Mouse (Mus musculus): Measurements from ENCODE around the gene Phldb2. TPM values are rescaled to one million over a fixed set of nuclear protein-coding genes. Genes with fewer than 3 reads are reported as not detected.

Gene Phldb2
- polyA plus RNA-seq, 1 experiment from 2014 or later, result 35.2 TPM

DNA sequence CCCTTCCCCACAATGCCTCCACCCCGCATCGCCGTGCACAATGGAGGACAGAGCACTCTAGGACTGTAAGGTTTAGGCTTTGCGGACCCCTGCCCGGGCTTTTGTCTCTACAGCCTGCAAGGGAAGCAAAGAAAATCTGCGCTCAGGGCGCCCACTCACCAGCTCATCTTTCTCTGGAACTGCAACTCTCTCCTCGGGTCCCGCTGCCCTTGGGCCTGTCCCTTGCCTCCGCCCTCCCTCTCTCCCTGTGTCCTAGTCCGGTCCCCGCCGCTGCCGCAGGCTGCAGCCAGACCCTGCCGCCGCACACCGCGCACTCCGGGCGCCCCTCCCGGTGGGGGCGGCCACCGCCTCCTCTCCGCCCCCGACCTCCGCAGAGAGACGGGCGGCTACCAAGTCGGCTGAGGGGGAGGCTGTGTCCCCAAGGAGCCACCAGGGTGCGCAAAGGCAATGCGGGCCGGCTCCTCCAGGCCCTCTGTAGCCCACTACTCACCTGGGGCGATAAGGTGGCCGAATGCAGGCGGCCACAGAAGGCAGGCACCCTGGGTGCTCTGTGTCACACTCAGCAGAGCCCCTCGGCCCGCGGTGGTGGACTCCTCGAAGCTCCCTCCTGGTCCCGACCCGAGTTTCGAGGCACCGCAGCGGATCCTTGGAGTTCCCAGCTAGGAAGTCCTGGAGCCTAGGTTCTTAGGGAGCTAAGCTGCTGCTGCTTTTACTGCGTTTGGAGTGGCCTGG is 109.2 kb downstream of the Phldb2 start:
- H3K9ac ChIP-seq, result peak overlapping the region; percentile 75
- WGBS, result under 1% methylated on average over 45 of the region's 45 CpGs
- ATAC-seq (ENCODE audit: low FRiP score), result peak; percentile 95
- H3K4me2 ChIP-seq, result peak overlapping the region; percentile 87
- H3K4me3 ChIP-seq (replicated peaks), result peak overlapping the region; percentile 72
- H3K36me3 ChIP-seq (replicated peaks), result no peaks in the 10 kb centered on the region
- peaks cover 21% of the 10 kb centered on the region for H3K4me1 ChIP-seq
- H3K27ac ChIP-seq, result peak overlapping the region; percentile 59
- H3K9me3 ChIP-seq, result no peaks in the 10 kb centered on the region
- no peaks in the 10 kb centered on the region for H3K27me3 ChIP-seq

DNA sequence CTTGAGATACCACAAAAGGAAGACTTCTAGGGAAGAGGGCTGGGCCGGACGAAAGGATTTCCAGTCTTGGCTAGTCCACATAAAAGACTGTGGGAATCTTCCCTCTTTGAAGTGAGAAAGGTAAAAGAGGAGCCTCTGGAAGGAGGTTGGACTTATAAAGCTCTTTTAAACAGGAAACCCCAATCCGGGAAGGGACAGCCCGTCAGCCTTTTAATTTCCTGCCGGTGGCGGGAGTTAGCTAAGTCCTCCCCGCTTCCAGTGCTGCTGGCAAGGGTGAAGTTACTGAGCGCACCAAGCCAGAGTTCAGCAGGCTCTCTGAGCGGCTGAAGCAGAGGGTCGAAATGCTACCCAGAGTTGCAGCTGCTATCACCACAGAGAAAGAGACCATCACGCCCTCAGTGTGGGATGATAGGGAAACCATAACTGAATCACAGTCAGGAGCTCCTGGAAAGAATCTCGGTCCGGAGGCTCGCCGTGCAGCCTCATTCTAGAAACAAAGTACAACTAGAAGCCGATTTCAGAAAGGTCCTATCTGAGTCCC is 110.0 kb downstream of the Phldb2 start:
- Histone ChIP-seq H3K9ac (peak overlapping the region; percentile 75), H3K4me3 (replicated peaks) (peak overlapping the region; percentile 72), H3K27me3 (no peaks in the 10 kb centered on the region), H3K4me1 (peaks cover 21% of the 10 kb centered on the region), H3K9me3 (no peaks in the 10 kb centered on the region), H3K27ac (0 out of 2 replicates have a peak overlapping the region, but pooled peaks have one; percentile 8), H3K4me2 (peak overlapping the region; percentile 87), H3K36me3 (replicated peaks) (no peaks in the 10 kb centered on the region)
- ATAC-seq (ENCODE audit: low FRiP score), result peak; percentile 18; the same call in 1 of the 2 replicates
- under 1% methylated on average over 16 of the region's 16 CpGs for whole genome bisulfite sequencing

DNA sequence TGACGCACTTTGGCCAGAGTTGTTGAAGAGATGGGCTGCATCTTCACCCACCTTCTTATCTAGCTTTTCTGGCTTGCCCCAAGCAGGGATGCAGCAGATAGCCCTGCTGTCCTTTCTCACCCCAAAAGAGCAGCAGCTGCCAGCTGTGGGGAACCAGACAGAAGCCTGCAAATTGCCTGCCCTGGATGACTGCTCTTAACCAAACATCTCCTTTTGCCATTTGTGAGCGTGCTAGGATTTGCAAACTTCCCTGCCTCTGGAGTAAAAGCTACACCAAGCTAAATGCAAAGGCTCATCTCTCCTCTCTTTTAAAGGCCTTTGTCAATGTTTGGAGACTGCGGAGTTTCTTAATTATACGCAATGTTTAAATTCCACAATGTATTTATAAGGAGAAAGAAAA is 111.0 kb downstream of the Phldb2 start:
- Histone ChIP-seq H3K36me3 (replicated peaks) (no peaks in the 10 kb centered on the region), H3K9ac (no peak overlapping the region), H3K4me2 (peak overlapping the region; percentile 87), H3K27me3 (no peaks in the 10 kb centered on the region), H3K4me3 (replicated peaks) (peak overlapping the region; percentile 72), H3K9me3 (no peaks in the 10 kb centered on the region), H3K27ac (no peak overlapping the region), H3K4me1 (peaks cover 21% of the 10 kb centered on the region)
- ATAC-seq (ENCODE audit: low FRiP score), result no peak
- WGBS, result 69% methylated on average over 4 of the region's 4 CpGs

DNA sequence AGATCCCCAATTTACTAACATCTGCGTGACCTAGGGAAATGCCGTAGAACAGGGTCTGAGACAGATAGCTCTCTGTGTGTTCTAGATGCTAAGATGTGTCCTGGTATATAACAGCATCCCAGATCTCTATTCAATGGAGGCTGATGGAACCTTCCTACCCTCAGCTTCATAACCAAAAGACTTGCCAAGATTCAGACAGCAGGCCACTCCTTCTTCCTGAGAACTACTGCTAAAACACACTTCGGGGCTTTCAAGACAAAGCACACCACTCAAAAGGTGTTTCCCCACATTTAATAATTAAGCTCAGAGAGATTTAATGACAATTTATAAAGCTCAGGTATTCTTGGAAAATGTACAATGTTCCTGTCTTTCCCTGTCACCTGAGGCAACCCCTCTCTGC is 111.6 kb downstream of the Phldb2 start:
- no peak for ATAC-seq (ENCODE audit: low FRiP score)
- Histone ChIP-seq H3K4me3 (replicated peaks) (no peak overlapping the region), H3K9me3 (no peaks in the 10 kb centered on the region), H3K36me3 (replicated peaks) (no peaks in the 10 kb centered on the region), H3K27ac (no peak overlapping the region), H3K27me3 (no peaks in the 10 kb centered on the region), H3K4me1 (peaks cover 21% of the 10 kb centered on the region), H3K9ac (no peak overlapping the region), H3K4me2 (peak overlapping the region; percentile 87; the same call in 1 of the 2 replicates)
- 85% methylated on average over 3 of the region's 3 CpGs for WGBS

DNA sequence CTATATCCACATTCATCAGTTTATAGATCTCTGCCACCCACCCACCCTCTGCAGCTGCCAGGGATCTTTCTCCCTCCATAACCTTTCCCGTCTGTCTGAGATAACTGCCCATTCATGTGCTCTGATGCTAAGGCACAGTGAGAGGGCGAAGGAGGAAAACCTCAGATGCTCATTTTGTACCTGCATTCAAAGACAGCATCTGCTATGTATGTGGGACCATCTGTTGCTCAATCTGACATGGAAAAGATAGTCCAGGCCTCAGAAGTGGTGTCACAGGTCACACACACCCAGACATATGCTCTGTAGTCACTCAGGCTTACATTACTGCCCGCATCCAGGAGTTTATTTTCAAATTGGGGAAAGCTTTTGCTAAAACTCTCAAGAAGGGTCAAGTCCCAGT is 112.4 kb downstream of the Phldb2 start:
- Histone ChIP-seq H3K4me2 (no peak overlapping the region), H3K9ac (no peak overlapping the region), H3K9me3 (no peaks in the 10 kb centered on the region), H3K4me3 (replicated peaks) (no peak overlapping the region), H3K4me1 (peaks cover 21% of the 10 kb centered on the region), H3K36me3 (replicated peaks) (no peaks in the 10 kb centered on the region), H3K27ac (no peak overlapping the region), H3K27me3 (no peaks in the 10 kb centered on the region)
- 68% methylated on average over 3 of the region's 3 CpGs for WGBS
- no peak for ATAC-seq (ENCODE audit: low FRiP score)

DNA sequence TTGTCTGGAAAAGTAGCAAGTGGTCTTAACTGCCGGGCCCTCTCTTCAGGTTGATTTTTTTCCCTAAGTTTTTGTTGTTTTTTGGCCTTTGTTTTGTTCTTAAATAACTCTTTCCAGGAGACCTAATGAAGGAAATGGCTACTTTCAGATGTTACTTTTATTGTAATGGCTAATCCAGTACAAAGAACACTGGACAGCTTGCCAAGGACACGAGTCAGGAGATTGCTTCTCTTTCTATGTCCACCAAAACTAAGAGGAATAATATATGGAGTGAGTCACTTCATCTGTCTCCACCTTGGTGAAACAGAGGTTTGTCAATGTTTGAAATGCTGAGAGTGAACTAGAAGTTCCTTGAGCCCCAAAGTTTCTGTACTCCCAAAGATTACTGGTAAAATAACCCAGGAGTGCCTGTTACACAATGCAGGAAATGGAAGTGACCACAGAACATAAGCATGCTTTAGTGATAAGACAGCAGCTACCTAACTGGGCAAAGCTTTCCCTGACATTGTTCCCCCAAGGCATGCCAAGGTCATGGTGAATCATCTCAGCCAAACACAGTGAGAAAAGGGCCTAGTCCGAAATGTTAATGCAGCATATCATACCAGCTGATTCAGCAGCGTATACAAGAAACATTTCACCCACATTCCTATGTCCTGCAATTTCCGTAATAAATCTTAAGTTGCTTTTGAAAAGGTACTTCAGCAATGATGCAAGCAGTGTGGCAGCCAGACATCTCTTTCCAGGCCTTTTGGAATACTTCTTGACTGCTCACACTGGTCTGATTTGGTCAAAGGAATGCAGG is 115.7 kb downstream of the Phldb2 start:
- Histone ChIP-seq H3K4me1 (peaks cover 15% of the 10 kb centered on the region; the same call in 1 of the 2 replicates), H3K36me3 (replicated peaks) (no peaks in the 10 kb centered on the region), H3K27ac (no peak overlapping the region), H3K4me3 (replicated peaks) (no peak overlapping the region), H3K9ac (no peak overlapping the region), H3K4me2 (no peak overlapping the region), H3K9me3 (no peaks in the 10 kb centered on the region), H3K27me3 (no peaks in the 10 kb centered on the region)
- WGBS, result 83% methylated on average over 5 of the region's 5 CpGs
- ATAC-seq (ENCODE audit: low FRiP score), result no peak

DNA sequence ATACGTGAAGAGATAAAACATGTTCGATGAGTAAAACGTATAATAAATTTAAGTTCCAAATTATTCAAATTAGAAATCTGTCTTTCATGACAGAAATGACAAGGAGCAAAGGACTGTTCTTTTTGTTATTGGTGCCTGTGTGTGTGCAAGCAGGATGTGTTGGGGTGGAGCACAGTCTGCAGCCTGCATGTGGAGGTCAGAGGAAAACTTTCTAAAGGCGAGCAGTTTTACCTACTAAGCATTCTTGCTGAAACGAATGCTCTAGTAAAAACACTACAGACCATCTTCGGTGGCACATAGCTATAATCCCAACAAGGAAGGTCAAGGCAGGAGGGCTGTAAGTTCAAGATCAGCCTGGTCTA is 120.7 kb downstream of the Phldb2 start:
- H3K27ac ChIP-seq, result no peak overlapping the region
- no peak overlapping the region for H3K9ac ChIP-seq
- H3K36me3 ChIP-seq (replicated peaks), result no peaks in the 10 kb centered on the region
- WGBS, result 85% methylated on average over 6 of the region's 6 CpGs
- peaks cover 17% of the 10 kb centered on the region for H3K4me1 ChIP-seq
- no peak overlapping the region for H3K4me2 ChIP-seq
- no peak overlapping the region for H3K4me3 ChIP-seq (replicated peaks)
- H3K9me3 ChIP-seq, result no peaks in the 10 kb centered on the region
- no peaks in the 10 kb centered on the region for H3K27me3 ChIP-seq
- ATAC-seq (ENCODE audit: low FRiP score), result no peak

DNA sequence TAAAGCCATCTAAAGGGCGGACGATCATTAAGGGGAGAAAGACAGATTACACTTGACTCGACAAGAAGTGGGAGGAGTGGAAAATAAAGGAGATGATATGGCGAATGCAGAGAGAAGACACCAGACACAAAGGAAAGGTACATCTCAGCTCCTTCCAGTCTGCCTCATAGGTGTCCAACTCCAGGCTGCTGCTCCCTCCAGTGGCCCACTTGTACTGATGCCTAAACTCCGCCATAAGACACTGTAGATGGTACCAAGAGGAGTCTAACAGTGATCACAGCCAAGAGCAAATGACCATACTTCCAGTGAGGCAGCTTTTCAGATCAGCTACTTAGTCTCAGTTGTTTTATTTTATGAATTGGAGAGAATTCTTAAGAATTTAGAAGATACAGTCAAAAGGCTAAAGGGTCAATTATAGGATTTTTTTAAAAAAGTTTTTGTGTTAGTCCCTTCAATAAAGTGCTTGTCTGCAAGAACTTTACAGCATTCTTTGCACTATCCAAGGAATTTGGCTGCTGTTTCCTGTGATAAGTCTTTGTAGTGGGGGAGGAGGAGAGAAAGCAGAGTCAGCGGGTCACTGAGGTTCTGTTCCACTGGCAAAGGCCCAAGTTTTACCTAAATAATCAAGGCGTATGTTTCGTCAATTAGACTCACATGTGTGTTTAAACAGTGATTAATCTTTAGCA is 121.2 kb downstream of the Phldb2 start:
- H3K9me3 ChIP-seq, result no peaks in the 10 kb centered on the region
- no peak overlapping the region for H3K27ac ChIP-seq
- no peak overlapping the region for H3K4me2 ChIP-seq
- no peak overlapping the region for H3K9ac ChIP-seq
- no peaks in the 10 kb centered on the region for H3K36me3 ChIP-seq (replicated peaks)
- H3K4me3 ChIP-seq (replicated peaks), result no peak overlapping the region
- H3K27me3 ChIP-seq, result no peaks in the 10 kb centered on the region
- peaks cover 17% of the 10 kb centered on the region for H3K4me1 ChIP-seq
- WGBS, result 82% methylated on average over 8 of the region's 8 CpGs
- no peak for ATAC-seq (ENCODE audit: low FRiP score)

DNA sequence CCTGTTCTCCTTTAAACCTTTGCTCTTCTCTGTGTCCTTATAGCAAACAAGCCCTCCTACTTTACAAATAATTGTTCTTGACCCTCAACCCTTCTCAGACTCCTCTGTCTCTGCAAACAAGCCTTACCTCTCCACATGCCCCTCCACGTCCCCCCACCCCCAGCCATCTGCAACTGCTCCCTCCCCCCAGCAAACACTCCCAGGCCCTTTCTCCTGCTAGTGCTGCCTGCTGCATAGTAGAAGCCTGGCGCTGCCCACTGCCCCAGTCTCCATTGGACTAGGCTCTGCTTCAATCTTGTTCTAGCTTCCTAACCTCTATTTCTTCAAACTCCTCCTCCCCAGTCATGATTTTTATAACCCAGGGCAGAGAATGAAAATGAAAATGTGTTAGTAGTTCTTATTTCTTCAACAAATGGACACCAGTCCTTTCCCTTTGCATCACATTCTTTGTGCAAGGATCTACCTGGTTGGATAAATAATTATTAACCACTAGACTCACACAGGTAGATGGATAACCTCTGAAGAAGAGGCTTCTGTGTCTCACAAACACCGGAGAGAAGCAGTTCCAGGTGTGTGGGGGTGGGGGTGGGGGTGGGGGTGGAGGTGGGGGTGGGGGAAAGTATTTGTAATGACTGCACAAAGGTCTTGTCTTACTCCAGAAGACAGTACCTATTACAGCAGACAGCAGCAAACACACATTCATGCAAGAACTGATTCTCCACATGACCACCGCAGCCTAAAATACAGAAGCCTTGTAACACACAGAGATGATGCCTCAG is 122.1 kb downstream of the Phldb2 start:
- 43% methylated on average over 4 of the region's 4 CpGs for WGBS
- Histone ChIP-seq H3K4me1 (peaks cover 17% of the 10 kb centered on the region), H3K4me3 (replicated peaks) (no peak overlapping the region), H3K4me2 (no peak overlapping the region), H3K9ac (no peak overlapping the region), H3K36me3 (replicated peaks) (no peaks in the 10 kb centered on the region), H3K27me3 (no peaks in the 10 kb centered on the region), H3K27ac (no peak overlapping the region), H3K9me3 (no peaks in the 10 kb centered on the region)
- ATAC-seq (ENCODE audit: low FRiP score), result no peak; the same call in 1 of the 2 replicates

DNA sequence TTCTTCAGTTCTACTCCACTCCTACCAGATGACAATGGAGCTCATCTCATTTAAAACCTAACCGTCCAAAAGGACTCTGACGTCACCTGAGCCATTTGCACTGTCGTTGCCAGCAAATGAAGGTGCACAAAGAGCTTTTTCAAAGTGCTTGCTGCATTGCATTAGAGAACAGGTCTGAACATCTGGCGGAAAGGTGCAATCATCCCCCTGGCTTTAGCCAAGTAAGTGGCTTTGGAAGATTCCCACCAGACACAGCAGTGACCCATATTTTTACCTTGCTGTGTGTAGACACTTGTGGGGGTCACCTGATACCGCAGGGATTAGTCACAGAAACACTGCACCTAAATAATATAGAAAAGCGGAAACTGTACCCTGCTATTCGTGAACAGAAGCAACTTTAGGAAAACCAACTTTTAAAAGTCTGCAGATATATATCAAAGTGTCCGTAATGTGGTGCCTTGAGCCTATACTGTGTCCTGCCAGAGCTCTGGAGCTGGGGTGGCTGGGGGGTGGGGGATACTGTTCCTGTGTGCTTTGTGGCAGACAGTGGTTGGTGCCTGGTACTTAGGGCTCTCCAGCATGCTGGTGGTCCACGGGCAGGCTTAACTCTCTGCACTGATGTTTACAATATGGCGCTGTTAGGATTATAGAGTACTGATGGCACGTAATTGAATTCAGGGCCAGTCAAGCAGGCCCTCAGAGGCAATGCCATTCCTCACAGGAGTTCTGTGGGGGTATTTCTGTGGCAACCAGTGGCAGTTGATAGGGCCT is 123.1 kb downstream of the Phldb2 start:
- Histone ChIP-seq H3K4me3 (replicated peaks) (no peak overlapping the region), H3K27me3 (no peaks in the 10 kb centered on the region), H3K9me3 (no peaks in the 10 kb centered on the region), H3K36me3 (replicated peaks) (peaks cover 6% of the 10 kb centered on the region), H3K9ac (no peak overlapping the region), H3K4me1 (peaks cover 17% of the 10 kb centered on the region), H3K4me2 (no peak overlapping the region), H3K27ac (no peak overlapping the region)
- ATAC-seq (ENCODE audit: low FRiP score), result no peak; the same call in 1 of the 2 replicates
- WGBS, result 69% methylated on average over 11 of the region's 11 CpGs

DNA sequence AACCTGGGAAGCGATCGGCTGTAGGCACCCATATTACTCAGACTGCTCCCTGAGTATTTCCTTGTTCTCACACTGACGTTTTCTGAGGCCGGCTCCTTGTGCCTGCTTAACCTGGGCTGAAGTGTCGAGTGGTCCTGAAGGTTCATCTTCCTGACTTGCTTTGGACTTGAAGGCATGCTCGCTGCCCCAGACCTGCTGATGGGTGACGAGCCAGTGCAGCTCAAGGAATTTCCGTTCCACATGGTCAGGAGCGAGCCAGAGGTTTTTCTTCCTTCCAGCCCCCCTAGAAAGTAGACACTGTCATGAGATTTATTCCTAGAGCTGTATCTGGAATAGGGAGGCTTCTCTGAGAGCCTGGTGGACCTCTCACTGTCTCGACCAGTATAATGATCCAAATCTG is 128.1 kb downstream of the Phldb2 start:
- WGBS, result 94% methylated on average over 10 of the region's 10 CpGs
- ATAC-seq (ENCODE audit: low FRiP score), result no peak
- Histone ChIP-seq H3K9ac (no peak overlapping the region), H3K9me3 (no peaks in the 10 kb centered on the region), H3K36me3 (replicated peaks) (peaks cover 14% of the 10 kb centered on the region), H3K4me2 (no peak overlapping the region), H3K27ac (no peak overlapping the region), H3K4me1 (peaks cover under 1% of the 10 kb centered on the region; the same call in 1 of the 2 replicates), H3K27me3 (no peaks in the 10 kb centered on the region), H3K4me3 (replicated peaks) (no peak overlapping the region)

Data from forebrain, embryonic 12.5 days (tissue).